Mouse (Mus musculus): Measurements from ENCODE around the gene Fopnl. TPM values are rescaled to one million over a fixed set of nuclear protein-coding genes. Genes with fewer than 3 reads are reported as not detected.

Gene Fopnl
- polyA plus RNA-seq, 1 experiment from 2014 or later: 163 TPM

GRCm38 (mm10) chr16:14351571-14351970 is 34.4 kb upstream of the Fopnl start:
- ATAC-seq (ENCODE audit: low FRiP score): no peak
- Histone ChIP-seq H3K4me1 (no peaks in the 10 kb centered on the region), H3K9me3 (replicated peaks) (no peaks in the 10 kb centered on the region)

DNA sequence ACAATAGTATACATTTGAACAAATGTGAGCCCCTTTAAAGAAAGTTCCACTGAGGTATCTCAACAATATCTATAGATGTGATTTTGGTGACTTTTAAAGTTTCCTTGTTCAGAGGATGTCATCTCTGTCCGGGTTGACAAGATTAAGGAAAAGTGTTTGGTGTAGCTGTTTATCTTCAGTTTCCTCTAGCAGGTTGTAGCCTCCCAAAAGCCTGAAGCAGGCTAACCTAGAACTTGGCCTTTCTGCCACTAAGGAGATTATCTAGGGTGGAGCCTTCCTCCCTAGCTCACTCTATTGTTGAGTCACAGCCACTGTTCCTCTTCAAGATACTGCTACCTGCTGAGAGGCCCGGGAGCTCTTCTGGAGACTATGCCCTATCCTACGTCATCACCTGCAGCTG is 27.8 kb upstream of the Fopnl start:
- H3K27ac ChIP-seq: no peak overlapping the region
- no peaks in the 10 kb centered on the region for H3K27me3 ChIP-seq
- no peak overlapping the region for H3K9ac ChIP-seq
- WGBS: 72% methylated on average over 3 of the region's 3 CpGs
- ATAC-seq (ENCODE audit: low FRiP score): no peak
- H3K36me3 ChIP-seq: no peaks in the 10 kb centered on the region
- no peak overlapping the region for H3K4me3 ChIP-seq
- no peaks in the 10 kb centered on the region for H3K4me1 ChIP-seq
- H3K4me2 ChIP-seq (replicated peaks): no peak overlapping the region
- no peaks in the 10 kb centered on the region for H3K9me3 ChIP-seq (replicated peaks)

More at GRCm38 (mm10) chr16:14351571-14351970, 34.4 kb upstream of the Fopnl start:
- Histone ChIP-seq H3K36me3 (no peaks in the 10 kb centered on the region), H3K4me2 (replicated peaks) (no peak overlapping the region), H3K9ac (no peak overlapping the region), H3K27ac (no peak overlapping the region), H3K27me3 (no peaks in the 10 kb centered on the region), H3K4me3 (no peak overlapping the region)

GRCm38 (mm10) chr16:14328156-14328555 is 11.0 kb upstream of the Fopnl start:
- no peaks in the 10 kb centered on the region for H3K4me1 ChIP-seq

GRCm38 (mm10) chr16:14320494-14320893 is 3.3 kb upstream of the Fopnl start:
- H3K9me3 ChIP-seq (replicated peaks): no peaks in the 10 kb centered on the region
- ATAC-seq (ENCODE audit: low FRiP score): no peak
- 0 out of 2 replicates have a peak, but pooled peaks cover 3% of the 10 kb centered on the region for H3K27me3 ChIP-seq
- WGBS: 76% methylated on average over 1 of the region's 1 CpGs
- peaks cover 13% of the 10 kb centered on the region for H3K4me1 ChIP-seq
- no peak overlapping the region for H3K27ac ChIP-seq
- no peak overlapping the region for H3K9ac ChIP-seq
- no peak overlapping the region for H3K4me2 ChIP-seq (replicated peaks)
- no peaks in the 10 kb centered on the region for H3K36me3 ChIP-seq
- H3K4me3 ChIP-seq: no peak overlapping the region

More at GRCm38 (mm10) chr16:14328156-14328555, 11.0 kb upstream of the Fopnl start:
- Histone ChIP-seq H3K27ac (no peak overlapping the region), H3K4me3 (no peak overlapping the region), H3K4me2 (replicated peaks) (no peak overlapping the region), H3K36me3 (no peaks in the 10 kb centered on the region), H3K9me3 (replicated peaks) (no peaks in the 10 kb centered on the region), H3K9ac (no peak overlapping the region), H3K27me3 (0 out of 2 replicates have a peak, but pooled peaks cover 2% of the 10 kb centered on the region)
- 75% methylated on average over 1 of the region's 1 CpGs for WGBS
- ATAC-seq (ENCODE audit: low FRiP score): no peak

GRCm38 (mm10) chr16:14319681-14320080 is 2.5 kb upstream of the Fopnl start:
- 0 out of 2 replicates have a peak, but pooled peaks cover 3% of the 10 kb centered on the region for H3K27me3 ChIP-seq
- H3K4me3 ChIP-seq: no peak overlapping the region
- peaks cover 17% of the 10 kb centered on the region for H3K4me1 ChIP-seq
- 0 out of 2 replicates have a peak, but pooled peaks cover 2% of the 10 kb centered on the region for H3K36me3 ChIP-seq
- no peak overlapping the region for H3K27ac ChIP-seq
- no peak overlapping the region for H3K9ac ChIP-seq
- H3K9me3 ChIP-seq (replicated peaks): no peaks in the 10 kb centered on the region
- ATAC-seq (ENCODE audit: low FRiP score): no peak
- no peak overlapping the region for H3K4me2 ChIP-seq (replicated peaks)
- WGBS: 89% methylated on average over 3 of the region's 3 CpGs

DNA sequence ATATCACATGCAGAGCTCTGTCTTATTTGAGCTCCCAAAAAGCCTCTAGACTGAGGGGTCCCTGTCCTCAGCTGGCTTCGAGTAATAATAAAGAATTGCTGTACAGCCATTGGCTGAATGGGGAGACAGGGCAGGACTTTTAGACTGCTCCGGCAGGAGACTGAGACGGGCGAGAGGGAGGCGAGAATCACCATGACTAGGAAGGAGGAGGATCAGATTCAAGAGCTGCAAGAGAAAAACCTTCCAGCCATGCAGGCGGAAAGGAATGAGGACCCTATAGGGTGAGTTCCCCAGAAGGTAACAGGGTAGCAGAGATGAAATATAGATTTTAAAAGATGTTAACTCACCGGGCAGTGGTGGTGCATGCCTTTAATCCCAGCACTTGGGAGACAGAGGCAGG is 4.3 kb downstream of the Fopnl start:
- Histone ChIP-seq H3K4me3 (no peak overlapping the region), H3K4me1 (peaks cover 20% of the 10 kb centered on the region), H3K27ac (no peak overlapping the region), H3K9me3 (replicated peaks) (no peaks in the 10 kb centered on the region), H3K4me2 (replicated peaks) (no peak overlapping the region), H3K36me3 (peaks cover 47% of the 10 kb centered on the region), H3K27me3 (no peaks in the 10 kb centered on the region), H3K9ac (no peak overlapping the region)
- 92% methylated on average over 7 of the region's 7 CpGs for WGBS
- ATAC-seq (ENCODE audit: low FRiP score): no peak

GRCm38 (mm10) chr16:14311371-14311770 is 5.8 kb downstream of the Fopnl start:
- Histone ChIP-seq H3K27ac (no peak overlapping the region), H3K9me3 (replicated peaks) (no peaks in the 10 kb centered on the region), H3K27me3 (no peaks in the 10 kb centered on the region), H3K4me3 (no peak overlapping the region), H3K4me2 (replicated peaks) (no peak overlapping the region), H3K36me3 (peaks cover 47% of the 10 kb centered on the region), H3K9ac (no peak overlapping the region), H3K4me1 (peaks cover 16% of the 10 kb centered on the region)
- no peak for ATAC-seq (ENCODE audit: low FRiP score)
- 48% methylated on average over 6 of the region's 6 CpGs for WGBS

- H3K9ac ChIP-seq: no peak overlapping the region
- no peaks in the 10 kb centered on the region for H3K9me3 ChIP-seq (replicated peaks)
- WGBS: 90% methylated on average over 3 of the region's 3 CpGs
- no peak overlapping the region for H3K4me3 ChIP-seq
- H3K27ac ChIP-seq: no peak overlapping the region
- no peak overlapping the region for H3K4me2 ChIP-seq (replicated peaks)
- peaks cover 51% of the 10 kb centered on the region for H3K36me3 ChIP-seq
- peaks cover 5% of the 10 kb centered on the region; the same call in 1 of the 2 replicates for H3K4me1 ChIP-seq
- no peak for ATAC-seq (ENCODE audit: low FRiP score)
- no peaks in the 10 kb centered on the region for H3K27me3 ChIP-seq
Measured at GRCm38 (mm10) chr16:14309833-14310232, 7.4 kb downstream of the Fopnl start.

- H3K9me3 ChIP-seq (replicated peaks): no peaks in the 10 kb centered on the region
- no peak for ATAC-seq (ENCODE audit: low FRiP score)
- H3K4me2 ChIP-seq (replicated peaks): no peak overlapping the region
- no peak overlapping the region for H3K9ac ChIP-seq
- H3K4me1 ChIP-seq: no peaks in the 10 kb centered on the region
- H3K4me3 ChIP-seq: no peak overlapping the region
- H3K27me3 ChIP-seq: no peaks in the 10 kb centered on the region
- WGBS: 91% methylated on average over 6 of the region's 6 CpGs
- H3K36me3 ChIP-seq: peaks cover 53% of the 10 kb centered on the region
- no peak overlapping the region for H3K27ac ChIP-seq
Measured at GRCm38 (mm10) chr16:14308245-14309073, 8.7 kb downstream of the Fopnl start.

- WGBS: 91% methylated on average over 1 of the region's 1 CpGs
- no peaks in the 10 kb centered on the region for H3K4me1 ChIP-seq
- H3K36me3 ChIP-seq: peaks cover 51% of the 10 kb centered on the region
- no peak overlapping the region for H3K9ac ChIP-seq
- H3K4me3 ChIP-seq: no peak overlapping the region
- H3K27me3 ChIP-seq: no peaks in the 10 kb centered on the region
- H3K4me2 ChIP-seq (replicated peaks): no peak overlapping the region
- no peak overlapping the region for H3K27ac ChIP-seq
- ATAC-seq (ENCODE audit: low FRiP score): no peak
- no peaks in the 10 kb centered on the region for H3K9me3 ChIP-seq (replicated peaks)
Measured at GRCm38 (mm10) chr16:14307373-14307772, 9.8 kb downstream of the Fopnl start.

DNA sequence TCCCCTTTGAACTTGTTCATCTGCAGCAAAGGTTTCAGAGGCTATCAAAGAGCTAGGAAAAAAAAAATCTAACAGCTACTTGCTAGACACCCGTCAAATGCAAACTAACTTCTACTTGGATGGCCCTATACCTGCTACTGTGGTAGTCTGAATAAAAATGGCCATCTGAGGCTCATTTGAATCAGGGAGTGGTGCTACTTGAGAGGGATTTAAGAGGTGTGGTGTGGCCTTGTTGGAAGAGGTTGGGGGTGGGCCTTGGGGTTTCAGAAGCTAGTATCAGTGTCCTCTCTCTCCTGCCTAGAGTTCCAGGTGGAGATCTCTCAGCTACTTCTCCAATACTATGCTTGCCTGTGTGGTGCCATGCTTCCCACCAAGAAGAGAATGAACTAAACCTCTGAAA is 10.8 kb downstream of the Fopnl start:
- Histone ChIP-seq H3K36me3 (peaks cover 46% of the 10 kb centered on the region), H3K4me3 (no peak overlapping the region), H3K4me2 (replicated peaks) (no peak overlapping the region), H3K27me3 (no peaks in the 10 kb centered on the region), H3K9me3 (replicated peaks) (no peaks in the 10 kb centered on the region), H3K9ac (no peak overlapping the region), H3K27ac (no peak overlapping the region), H3K4me1 (no peaks in the 10 kb centered on the region)
- whole genome bisulfite sequencing: 82% methylated on average over 1 of the region's 1 CpGs
- ATAC-seq (ENCODE audit: low FRiP score): no peak

GRCm38 (mm10) chr16:14304791-14305190 is 12.4 kb downstream of the Fopnl start:
- H3K36me3 ChIP-seq: peaks cover 52% of the 10 kb centered on the region

GRCm38 (mm10) chr16:14303676-14304075 is 13.5 kb downstream of the Fopnl start:
- WGBS: 86% methylated on average over 7 of the region's 7 CpGs
- Histone ChIP-seq H3K4me1 (no peaks in the 10 kb centered on the region), H3K36me3 (peaks cover 58% of the 10 kb centered on the region), H3K9ac (no peak overlapping the region), H3K27ac (no peak overlapping the region), H3K4me3 (no peak overlapping the region), H3K27me3 (no peaks in the 10 kb centered on the region), H3K9me3 (replicated peaks) (no peaks in the 10 kb centered on the region), H3K4me2 (replicated peaks) (no peak overlapping the region)
- no peak for ATAC-seq (ENCODE audit: low FRiP score)

More at GRCm38 (mm10) chr16:14304791-14305190, 12.4 kb downstream of the Fopnl start:
- no peak for ATAC-seq (ENCODE audit: low FRiP score)
- 86% methylated on average over 3 of the region's 3 CpGs for WGBS
- H3K9ac ChIP-seq: no peak overlapping the region
- no peak overlapping the region for H3K4me3 ChIP-seq
- no peak overlapping the region for H3K27ac ChIP-seq
- H3K4me2 ChIP-seq (replicated peaks): no peak overlapping the region
- no peaks in the 10 kb centered on the region for H3K27me3 ChIP-seq
- no peaks in the 10 kb centered on the region for H3K4me1 ChIP-seq
- H3K9me3 ChIP-seq (replicated peaks): no peaks in the 10 kb centered on the region

Data from hindbrain, embryonic 12.5 days (tissue).